Mouse (Mus musculus) G1E (cell line): ENCODE data around the gene Fbxl18. TPM values are rescaled to one million over a fixed set of nuclear protein-coding genes. Genes with fewer than 3 reads are reported as not detected.
A peak's percentile ranks its signal among the peaks of the same experiment; 100 is the strongest.

Source experiments
- ATAC-seq: 2 replicates; pipeline ENCODE4 v1.8.0; 2016; ENCODE audit warnings: mild to moderate bottlenecking; ENCODE audit not compliant: insufficient number of reproducible peaks, poor library complexity, low FRiP score, severe bottlenecking; ENCODE audit errors: extremely low read depth
- DNase-seq: peaks from one replicate; pipeline ENCODE4 v3.0.0; 2012; ENCODE audit warnings: low spot score
- H3K27me3 ChIP-seq: 2 replicates; pipeline ENCODE4 v1.6.1; 2012; ENCODE audit warnings: mild to moderate bottlenecking, low read length, inconsistent platforms; ENCODE audit not compliant: insufficient read depth
- H3K36me3 ChIP-seq: replicated peaks from 2 replicates; pipeline ENCODE3; 2012; ENCODE audit warnings: mild to moderate bottlenecking, inconsistent platforms
- H3K4me1 ChIP-seq: 2 replicates; pipeline ENCODE4 v1.6.1; 2012; ENCODE audit warnings: low read depth, low read length, inconsistent platforms, mixed read lengths; ENCODE audit not compliant: insufficient read depth
- H3K4me3 ChIP-seq: 2 replicates; pipeline ENCODE4 v1.5.1; 2012; ENCODE audit warnings: low read depth, mild to moderate bottlenecking, inconsistent platforms, low read length, moderate library complexity, mixed read lengths
- H3K9me3 ChIP-seq: replicated peaks from 2 replicates; pipeline ENCODE4 v1.6.1; 2012; ENCODE audit warnings: inconsistent platforms
- CTCF ChIP-seq: IDR thresholded peaks from 2 replicates; pipeline ENCODE4 v1.5.1; 2012; ENCODE audit warnings: low read depth, low read length, inconsistent platforms, mixed read lengths
- GATA1 ChIP-seq: IDR thresholded peaks from 2 replicates; pipeline ENCODE4 v1.6.1; 2012; ENCODE audit warnings: borderline replicate concordance, low read length, inconsistent platforms, mixed read lengths
- GATA2 ChIP-seq: IDR thresholded peaks from 2 replicates; pipeline ENCODE4 v1.6.1; 2012; ENCODE audit warnings: low read depth, low read length, inconsistent platforms, borderline replicate concordance
- POLR2AphosphoS5 ChIP-seq: IDR thresholded peaks from 2 replicates; pipeline ENCODE4 v1.6.1; 2012; ENCODE audit warnings: low read depth, low read length, inconsistent platforms; ENCODE audit not compliant: insufficient replicate concordance
- TAL1 ChIP-seq: conservative IDR thresholded peaks from 2 replicates; pipeline ENCODE4 v1.6.1; 2012; ENCODE audit warnings: low read depth, low read length, inconsistent platforms, mixed read lengths
- polyA plus RNA-seq: library from polyadenylated mRNA; stranded (reverse); fragments of >175 nt; gene quantifications from 2 replicates; pipeline ENCODE4 v1.2.3, GENCODE M21; 2012
- total RNA-seq, 2 experiments: library from RNA; stranded (forward) in 1 of 2; stranded (reverse) in 1 of 2; fragments of 200-1000 nt in 1 of 2; fragments of >200 nt in 1 of 2; fragmentation: Nextera tagmentation in 1 of 2; gene quantifications; 2 replicates each; pipeline ENCODE4 v1.2.3; 2014 to 2017

Fbxl18 gene
- total and polyA plus RNA-seq, 3 experiments: 5.5 to 21.3 (median 10.8) TPM

DNA sequence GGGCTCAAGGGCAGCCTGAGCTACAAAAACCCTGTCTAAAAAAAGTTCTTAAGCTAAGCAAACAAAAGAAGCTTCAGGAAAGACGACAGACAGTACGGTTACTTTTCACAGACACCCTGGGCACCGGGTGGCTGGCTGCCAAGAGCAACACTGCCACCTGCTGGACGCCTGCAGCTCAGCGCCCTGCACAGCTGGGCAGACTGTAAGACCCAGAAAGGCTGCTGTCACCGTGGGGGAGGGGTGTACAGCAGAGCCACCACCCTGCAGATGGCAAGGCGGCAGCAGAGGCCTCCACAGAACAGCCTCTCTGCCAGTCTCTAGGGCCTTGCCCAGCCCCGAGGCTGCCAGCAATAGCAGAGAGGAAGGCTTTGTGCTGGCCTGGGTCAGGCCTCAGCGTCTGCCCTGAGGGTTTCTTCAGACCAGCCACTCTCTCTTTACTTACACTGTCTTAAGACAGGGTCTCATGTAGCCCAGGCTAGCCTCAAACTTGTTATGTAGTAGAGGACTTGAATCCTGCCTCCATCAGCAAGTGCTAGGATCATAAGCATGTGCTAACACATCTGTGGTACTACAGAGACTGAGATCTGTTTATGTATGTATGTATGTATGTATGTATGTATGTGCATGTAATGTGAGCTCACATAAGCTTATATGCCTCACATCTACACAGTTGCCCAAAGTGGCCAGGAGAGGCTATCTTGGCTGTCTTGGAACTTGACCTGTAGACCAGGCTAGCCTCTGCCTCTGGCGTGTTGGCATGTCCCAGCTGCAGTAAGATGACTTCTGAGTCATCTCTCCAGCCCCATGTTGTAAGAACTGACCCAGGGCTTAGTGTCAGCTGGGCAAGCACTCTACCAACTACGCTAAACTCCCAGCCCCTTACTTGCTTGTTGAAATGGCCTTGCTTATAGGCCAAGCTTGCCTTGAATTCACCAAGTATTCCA is 17.6 kb downstream of the Fbxl18 start:
- Histone ChIP-seq H3K4me1 (peaks cover 40% of the 10 kb centered on the region), H3K9me3 (no peaks in the 10 kb centered on the region; the same call in 1 of the 2 replicates), H3K36me3 (peaks cover 93% of the 10 kb centered on the region), H3K4me3 (no peak overlapping the region), H3K27me3 (no peaks in the 10 kb centered on the region)
- DNase-seq (peak; percentile 82), ATAC-seq (peak; percentile 75; the same call in 1 of the 2 replicates)
- no peak for TF ChIP-seq TAL1
- no peak for TF ChIP-seq GATA1
- peak; percentile 98 for TF ChIP-seq CTCF
- no peak for TF ChIP-seq GATA2
- TF ChIP-seq POLR2AphosphoS5: no peak

DNA sequence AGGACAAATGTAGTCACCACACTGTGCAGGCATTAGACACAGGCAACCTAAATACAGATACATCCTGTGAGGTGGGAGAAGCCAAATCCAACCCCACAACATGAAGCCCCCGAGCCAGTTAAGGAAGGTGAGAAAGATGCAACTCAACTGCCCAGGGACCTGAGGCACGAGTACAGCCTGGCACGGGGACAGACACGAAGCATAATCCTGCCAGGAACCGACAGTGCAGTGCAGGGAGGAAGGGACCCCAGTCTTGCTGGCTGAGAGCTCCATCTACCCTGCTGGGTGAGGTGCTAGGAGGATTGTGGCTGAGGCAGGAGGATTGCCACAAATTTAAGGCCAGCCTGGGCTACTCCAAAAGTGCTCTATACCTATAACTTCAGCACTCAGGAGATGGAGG is 18.3 kb downstream of the Fbxl18 start:
- no peak for DNase-seq
- H3K9me3 ChIP-seq: no peaks in the 10 kb centered on the region; the same call in 1 of the 2 replicates
- TF ChIP-seq GATA1: no peak
- no peaks in the 10 kb centered on the region for H3K27me3 ChIP-seq
- no peak overlapping the region for H3K4me3 ChIP-seq
- no peak for ATAC-seq
- peaks cover 93% of the 10 kb centered on the region for H3K36me3 ChIP-seq
- H3K4me1 ChIP-seq: peaks cover 37% of the 10 kb centered on the region

DNA sequence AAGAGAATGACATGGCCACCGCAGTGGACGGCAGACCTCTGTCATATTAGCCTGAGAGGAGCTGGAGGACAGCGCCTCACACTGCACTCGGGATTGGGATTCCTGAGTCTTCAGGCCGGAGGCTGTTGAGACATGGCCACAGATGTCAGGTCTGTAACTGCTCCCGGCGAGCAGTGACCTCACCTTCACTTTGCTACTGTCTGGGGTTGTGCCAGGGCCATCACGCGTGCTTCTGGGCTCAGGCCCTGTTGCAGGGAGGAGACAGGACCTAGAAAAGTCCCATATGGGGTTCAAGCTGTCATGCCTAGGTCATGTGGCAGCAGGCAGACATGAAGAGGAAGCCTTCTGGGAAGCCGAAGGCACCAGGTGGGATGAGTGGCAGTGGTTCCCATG is 19.7 kb downstream of the Fbxl18 start:
- peaks cover 93% of the 10 kb centered on the region for H3K36me3 ChIP-seq
- DNase-seq (no peak), ATAC-seq (no peak)
- TF ChIP-seq POLR2AphosphoS5 (no peak), CTCF (no peak), TAL1 (no peak), GATA1 (no peak), GATA2 (no peak)
- no peak overlapping the region for H3K4me3 ChIP-seq
- H3K4me1 ChIP-seq: peaks cover 24% of the 10 kb centered on the region
- no peaks in the 10 kb centered on the region; the same call in 1 of the 2 replicates for H3K9me3 ChIP-seq
- H3K27me3 ChIP-seq: no peaks in the 10 kb centered on the region

DNA sequence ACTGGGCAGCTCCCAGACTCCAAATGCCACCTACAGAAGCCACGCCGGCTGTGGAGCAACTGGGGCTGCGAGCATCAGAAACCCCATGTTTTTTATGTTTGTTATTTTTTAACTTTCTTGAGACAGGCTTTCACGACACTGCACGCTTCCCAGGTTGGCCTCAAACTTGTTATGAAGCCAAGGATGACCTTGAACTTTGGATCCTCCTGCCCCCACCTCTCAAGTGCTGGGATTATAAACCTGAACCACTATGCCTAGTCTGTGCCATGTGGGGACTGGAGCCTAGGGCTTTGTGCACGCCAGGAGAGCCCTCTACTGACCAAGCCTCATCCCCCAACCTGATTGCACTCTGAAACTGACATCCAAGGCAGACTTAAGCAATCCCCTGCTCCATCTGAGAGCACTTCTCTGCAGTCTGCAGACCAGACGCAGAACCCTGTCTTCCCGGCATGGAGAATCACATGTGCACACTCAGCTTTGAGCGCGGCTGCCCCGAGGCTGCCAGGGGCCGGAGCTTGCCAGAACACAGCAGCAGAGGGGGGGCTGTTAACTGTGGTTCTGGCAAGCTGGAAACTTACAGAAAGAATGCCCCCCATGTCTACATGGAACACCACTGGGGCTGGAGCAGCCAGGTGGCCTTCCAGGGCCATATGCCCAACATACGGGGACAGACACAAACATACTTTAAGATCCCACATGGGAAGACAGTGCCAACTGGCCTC is 20.3 kb downstream of the Fbxl18 start:
- H3K4me3 ChIP-seq: no peak overlapping the region
- no peak for TF ChIP-seq TAL1
- no peak for TF ChIP-seq GATA1
- H3K4me1 ChIP-seq: peaks cover 18% of the 10 kb centered on the region
- H3K36me3 ChIP-seq: peaks cover 91% of the 10 kb centered on the region
- no peaks in the 10 kb centered on the region for H3K27me3 ChIP-seq
- no peaks in the 10 kb centered on the region; the same call in 1 of the 2 replicates for H3K9me3 ChIP-seq
- ATAC-seq (no peak), DNase-seq (no peak)

DNA sequence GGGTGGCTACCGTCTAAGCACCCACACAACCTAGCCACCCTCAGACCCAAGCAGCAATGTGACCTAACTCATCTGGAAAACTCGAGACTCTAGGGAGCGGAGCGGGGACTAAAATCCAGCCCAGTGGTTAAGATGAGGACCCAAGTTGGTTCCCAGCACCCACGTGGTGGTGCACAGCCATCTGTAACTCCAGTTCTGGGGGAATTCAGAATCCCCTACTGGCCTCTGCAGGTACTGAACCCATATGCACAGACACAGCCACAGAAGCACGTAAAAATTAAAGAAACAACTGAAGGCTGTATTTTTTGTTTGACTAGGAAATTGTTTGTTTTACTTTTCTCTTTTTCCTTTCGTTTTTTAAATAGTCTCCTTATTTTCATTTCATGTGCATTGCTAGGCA is 21.5 kb downstream of the Fbxl18 start:
- DNase-seq (no peak), ATAC-seq (no peak)
- peaks cover 91% of the 10 kb centered on the region for H3K36me3 ChIP-seq
- H3K4me3 ChIP-seq: no peak overlapping the region
- no peaks in the 10 kb centered on the region; the same call in 1 of the 2 replicates for H3K9me3 ChIP-seq
- H3K27me3 ChIP-seq: no peaks in the 10 kb centered on the region
- peaks cover 9% of the 10 kb centered on the region for H3K4me1 ChIP-seq
- TF ChIP-seq POLR2AphosphoS5: no peak
- no peak for TF ChIP-seq TAL1
- TF ChIP-seq GATA1: no peak
- no peak for TF ChIP-seq CTCF
- TF ChIP-seq GATA2: no peak

DNA sequence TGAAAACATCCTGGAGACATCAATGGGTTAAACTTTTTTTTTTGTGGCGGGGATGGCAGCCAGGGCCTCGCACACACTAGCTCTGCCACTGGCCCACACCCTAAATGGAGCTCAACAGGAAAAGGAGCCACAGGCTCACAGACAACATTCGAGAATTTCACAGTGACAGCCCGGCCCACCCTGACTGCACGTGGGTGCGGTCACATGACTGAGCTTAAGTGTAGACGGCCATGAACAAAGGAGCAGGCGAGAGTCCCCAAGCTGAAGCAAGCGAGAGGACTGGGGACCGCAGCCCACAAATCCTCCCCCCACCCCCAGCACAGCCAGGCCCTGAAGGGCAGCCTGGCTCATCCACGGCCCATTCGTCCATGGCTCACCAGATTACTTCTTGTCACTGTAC is 23.5 kb downstream of the Fbxl18 start:
- no peaks in the 10 kb centered on the region for H3K27me3 ChIP-seq
- no peaks in the 10 kb centered on the region; the same call in 1 of the 2 replicates for H3K4me1 ChIP-seq
- ATAC-seq (no peak), DNase-seq (no peak)
- H3K9me3 ChIP-seq: no peaks in the 10 kb centered on the region; the same call in 1 of the 2 replicates
- H3K4me3 ChIP-seq: no peak overlapping the region
- peaks cover 87% of the 10 kb centered on the region for H3K36me3 ChIP-seq
- TF ChIP-seq GATA1: no peak
- TF ChIP-seq TAL1: no peak
- TF ChIP-seq GATA2: no peak
- TF ChIP-seq CTCF: no peak
- no peak for TF ChIP-seq POLR2AphosphoS5
